Mouse (Mus musculus) cerebral cortex, adult 2 months (tissue): ENCODE measurements around the gene Was.

Experiments
- WGBS: fragments of 180-500 bp; shearing (Covaris S2); methylation state at CpG from one replicate; pipeline ENCODE4 v1.1.7; 2018; 5-methylcytosine and 5-hydroxymethylcytosine counted together

Gene Was

DNA sequence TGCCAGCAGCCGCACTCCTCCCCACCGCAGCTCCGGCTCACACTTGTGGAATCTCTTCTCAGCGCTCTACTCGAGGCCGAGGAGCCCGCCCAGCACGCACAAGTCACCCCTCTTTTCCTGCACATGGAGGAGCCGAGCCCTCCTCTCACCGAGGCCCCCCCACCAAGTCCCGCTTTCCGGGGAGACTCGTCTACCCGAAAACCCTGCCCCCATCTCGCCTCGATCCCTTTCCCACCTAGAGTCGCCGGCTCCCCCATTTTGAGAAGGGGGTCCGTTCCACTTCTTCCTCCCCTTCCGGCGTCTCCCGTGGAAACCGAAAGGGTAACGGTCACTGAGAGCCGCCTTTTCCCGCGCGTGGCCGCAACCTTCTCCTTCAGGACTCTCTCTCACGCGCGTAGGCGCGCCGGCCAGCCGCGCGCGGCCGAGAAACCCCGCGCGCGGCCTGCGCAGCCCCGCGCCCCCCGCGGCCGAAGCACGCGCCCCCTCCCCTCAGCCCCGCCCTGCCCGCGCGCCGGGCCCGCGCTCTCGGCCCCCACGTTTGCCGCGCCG, 16.3 kb downstream of the Was start:
- 13% methylated on average over 49 of the region's 64 CpGs for WGBS

DNA sequence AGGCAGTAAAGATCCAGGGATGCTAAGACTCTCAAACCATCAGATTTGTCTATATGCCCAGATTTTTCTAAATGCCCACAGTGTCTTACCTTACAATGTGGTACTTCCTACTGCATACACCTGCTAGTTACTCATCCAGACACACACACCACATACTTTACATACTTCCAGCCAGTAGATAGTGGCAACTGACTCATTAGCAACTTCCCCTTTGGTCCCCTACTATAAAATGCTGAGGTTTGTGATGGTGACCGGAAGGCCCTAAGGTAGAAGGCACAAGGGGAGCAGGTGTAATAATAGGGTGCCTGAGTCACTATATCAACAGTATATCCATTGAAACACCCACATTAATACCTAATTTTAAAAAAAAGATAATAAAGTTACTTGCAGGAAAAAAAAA, 21.1 kb downstream of the Was start:
- 100% methylated on average over 1 of the region's 1 CpGs for WGBS

DNA sequence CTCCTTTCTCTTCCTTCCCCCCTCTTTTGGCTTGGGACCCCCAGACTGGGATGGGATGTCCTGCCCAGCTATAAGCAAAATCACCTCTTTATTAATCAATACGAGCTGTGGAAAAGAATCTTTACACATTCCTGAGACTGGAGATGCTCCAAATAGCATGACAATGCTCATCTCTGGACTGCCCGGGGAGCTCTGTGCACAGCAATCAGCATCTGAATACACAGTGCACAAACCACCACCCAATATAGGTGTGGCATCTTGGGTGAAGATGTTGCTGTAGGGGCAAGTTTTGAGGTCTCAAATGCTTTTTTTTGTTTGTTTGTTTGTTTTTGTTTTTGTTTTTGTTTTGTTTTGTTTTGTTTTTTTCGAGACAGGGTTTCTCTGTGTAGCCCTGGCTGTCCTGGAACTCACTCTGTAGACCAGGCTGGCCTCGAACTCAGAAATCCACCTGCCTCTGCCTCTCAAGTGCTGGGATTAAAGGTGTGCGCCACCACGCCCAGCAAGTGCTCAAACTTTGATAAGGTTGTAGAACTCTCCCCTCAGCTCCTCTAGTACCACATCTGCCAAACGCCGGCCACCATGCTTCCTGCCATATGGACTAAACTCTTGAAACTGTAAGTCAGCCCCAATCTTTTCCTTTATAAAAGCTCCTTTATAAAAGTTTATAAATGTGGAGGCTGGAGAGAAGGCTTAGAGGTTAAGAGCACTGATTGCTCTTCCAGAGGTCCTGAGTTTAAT, 39.1 kb downstream of the Was start:
- 90% methylated on average over 8 of the region's 8 CpGs for WGBS

DNA sequence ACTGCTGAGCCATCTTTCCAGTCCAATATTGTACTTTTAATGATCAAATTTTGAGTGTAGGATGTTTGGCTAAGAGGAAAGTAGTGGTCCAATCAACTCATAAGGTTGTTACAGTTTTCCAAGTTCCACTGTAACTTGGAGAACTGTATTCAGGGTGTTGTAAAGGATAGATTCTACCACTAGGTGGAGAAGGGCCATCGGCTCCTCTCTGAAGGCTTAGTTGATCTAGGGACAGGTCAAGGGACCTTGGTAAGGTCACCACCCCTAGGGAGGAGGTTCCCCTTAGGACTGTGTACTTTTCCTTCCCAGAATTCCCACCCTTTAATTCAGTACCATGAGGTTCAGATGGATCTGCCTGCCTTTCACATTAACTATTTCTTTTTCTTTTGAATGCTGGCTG, 57.3 kb downstream of the Was start:
- 56% methylated on average over 1 of the region's 1 CpGs for WGBS
